Mouse (Mus musculus): ENCODE data around the gene Ogfod1. TPM values are rescaled to one million over a fixed set of nuclear protein-coding genes. Genes with fewer than 3 reads are reported as not detected.

Gene Ogfod1
- polyA plus RNA-seq (2015; fragmentation: Nextera tagmentation; extraction: Ambion mirVana), result 10.6 and 13.7 TPM in 2 replicates

- Histone ChIP-seq H3K4me1 (peaks cover 22% of the 10 kb centered on the region), H3K36me3 (no peaks in the 10 kb centered on the region), H3K4me3 (peak within 1 kb of the TSS; percentile 92), H3K9ac (peak within 1 kb of the TSS; percentile 72), H3K27ac (peak within 1 kb of the TSS; percentile 85), H3K4me2 (peak within 1 kb of the TSS; percentile 72), H3K27me3 (no peaks in the 10 kb centered on the region), H3K9me3 (no peaks in the 10 kb centered on the region)
- peak; percentile 98 for ATAC-seq (ENCODE audit: borderline replicate concordance, extremely low read depth, low FRiP score, low TSS enrichment)
- under 1% methylated on average over 41 of the region's 41 CpGs for WGBS
Measured at GRCm38 (mm10) chr8:94036944-94037524, at the start of gene Ogfod1, which contains the start of gene Nudt21. Ogfod1 (plus strand) TSS chr8:94037198. Nudt21 (minus strand) TSS chr8:94037031.

- peaks cover 43% of the 10 kb centered on the region for H3K36me3 ChIP-seq
Measured at GRCm38 (mm10) chr8:93989739-93990138, 47.3 kb upstream of the Ogfod1 start.

GRCm38 (mm10) chr8:93998961-93999360 is 38.0 kb upstream of the Ogfod1 start:
- H3K9me3 ChIP-seq, result no peaks in the 10 kb centered on the region
- WGBS, result 90% methylated on average over 2 of the region's 2 CpGs
- ATAC-seq (ENCODE audit: borderline replicate concordance, extremely low read depth, low FRiP score, low TSS enrichment), result no peak
- no peaks in the 10 kb centered on the region for H3K4me1 ChIP-seq
- H3K9ac ChIP-seq, result no peak overlapping the region
- H3K27ac ChIP-seq, result no peak overlapping the region
- no peak overlapping the region for H3K4me3 ChIP-seq
- H3K4me2 ChIP-seq, result no peak overlapping the region
- H3K36me3 ChIP-seq, result peaks cover 53% of the 10 kb centered on the region
- no peaks in the 10 kb centered on the region for H3K27me3 ChIP-seq

More at GRCm38 (mm10) chr8:93989739-93990138, 47.3 kb upstream of the Ogfod1 start:
- no peaks in the 10 kb centered on the region; the same call in 1 of the 2 replicates for H3K9me3 ChIP-seq
- H3K4me3 ChIP-seq, result no peak overlapping the region
- no peak overlapping the region for H3K9ac ChIP-seq
- H3K4me2 ChIP-seq, result no peak overlapping the region
- ATAC-seq (ENCODE audit: borderline replicate concordance, extremely low read depth, low FRiP score, low TSS enrichment), result no peak
- 83% methylated on average over 4 of the region's 4 CpGs for WGBS
- no peaks in the 10 kb centered on the region for H3K4me1 ChIP-seq
- H3K27ac ChIP-seq, result no peak overlapping the region
- no peaks in the 10 kb centered on the region for H3K27me3 ChIP-seq

- Histone ChIP-seq H3K4me2 (no peak overlapping the region), H3K9ac (no peak overlapping the region), H3K36me3 (peaks cover 38% of the 10 kb centered on the region), H3K27me3 (no peaks in the 10 kb centered on the region), H3K9me3 (no peaks in the 10 kb centered on the region), H3K4me1 (peaks cover 3% of the 10 kb centered on the region), H3K4me3 (no peak overlapping the region), H3K27ac (no peak overlapping the region)
- no peak for ATAC-seq (ENCODE audit: borderline replicate concordance, extremely low read depth, low FRiP score, low TSS enrichment)
- 84% methylated on average over 9 of the region's 9 CpGs for WGBS
Measured at GRCm38 (mm10) chr8:94004139-94004538, 32.9 kb upstream of the Ogfod1 start.

GRCm38 (mm10) chr8:94009243-94009845 is 27.7 kb upstream of the Ogfod1 start:
- no peak overlapping the region for H3K27ac ChIP-seq
- 54% methylated on average over 15 of the region's 15 CpGs for WGBS
- no peak overlapping the region for H3K9ac ChIP-seq
- ATAC-seq (ENCODE audit: borderline replicate concordance, extremely low read depth, low FRiP score, low TSS enrichment), result no peak
- H3K9me3 ChIP-seq, result no peaks in the 10 kb centered on the region
- H3K4me1 ChIP-seq, result peaks cover 30% of the 10 kb centered on the region
- H3K4me3 ChIP-seq, result no peak overlapping the region
- H3K4me2 ChIP-seq, result peak overlapping the region; percentile 8; the same call in 1 of the 2 replicates
- H3K36me3 ChIP-seq, result 0 out of 2 replicates have a peak, but pooled peaks cover 2% of the 10 kb centered on the region
- no peaks in the 10 kb centered on the region for H3K27me3 ChIP-seq

GRCm38 (mm10) chr8:94010101-94010705 is 26.8 kb upstream of the Ogfod1 start:
- WGBS, result 76% methylated on average over 2 of the region's 2 CpGs
- H3K4me2 ChIP-seq, result no peak overlapping the region
- H3K4me3 ChIP-seq, result no peak overlapping the region
- H3K9ac ChIP-seq, result no peak overlapping the region
- ATAC-seq (ENCODE audit: borderline replicate concordance, extremely low read depth, low FRiP score, low TSS enrichment), result no peak
- peaks cover 30% of the 10 kb centered on the region for H3K4me1 ChIP-seq
- no peaks in the 10 kb centered on the region for H3K9me3 ChIP-seq
- no peak overlapping the region for H3K27ac ChIP-seq
- no peaks in the 10 kb centered on the region for H3K27me3 ChIP-seq
- H3K36me3 ChIP-seq, result no peaks in the 10 kb centered on the region

- Histone ChIP-seq H3K4me3 (peak overlapping the region; percentile 79), H3K27ac (peak overlapping the region; percentile 90), H3K36me3 (no peaks in the 10 kb centered on the region), H3K27me3 (no peaks in the 10 kb centered on the region), H3K4me2 (peak overlapping the region; percentile 96), H3K9me3 (no peaks in the 10 kb centered on the region), H3K4me1 (peaks cover 30% of the 10 kb centered on the region), H3K9ac (peak overlapping the region; percentile 91)
- no peak for ATAC-seq (ENCODE audit: borderline replicate concordance, extremely low read depth, low FRiP score, low TSS enrichment)
- 3% methylated on average over 48 of the region's 48 CpGs for WGBS
Measured at GRCm38 (mm10) chr8:94011076-94012012, 25.7 kb upstream of the Ogfod1 start.

- H3K9ac ChIP-seq, result peak within 1 kb of the TSS; percentile 91
- H3K9me3 ChIP-seq, result no peaks in the 10 kb centered on the region
- no peaks in the 10 kb centered on the region for H3K27me3 ChIP-seq
- ATAC-seq (ENCODE audit: borderline replicate concordance, extremely low read depth, low FRiP score, low TSS enrichment), result peak; percentile 92
- under 1% methylated on average over 110 of the region's 130 CpGs for WGBS
- no peaks in the 10 kb centered on the region for H3K36me3 ChIP-seq
- peak within 1 kb of the TSS; percentile 79 for H3K4me3 ChIP-seq
- peaks cover 30% of the 10 kb centered on the region for H3K4me1 ChIP-seq
- peak within 1 kb of the TSS; percentile 96 for H3K4me2 ChIP-seq
- peak within 1 kb of the TSS; percentile 90 for H3K27ac ChIP-seq
Measured at GRCm38 (mm10) chr8:94012013-94012951, 24.7 kb upstream of the Ogfod1 start, which contains the start of gene Amfr. Amfr (minus strand) TSS chr8:94012842.

- Histone ChIP-seq H3K27ac (peak overlapping the region; percentile 90), H3K4me1 (peaks cover 30% of the 10 kb centered on the region), H3K9me3 (no peaks in the 10 kb centered on the region), H3K9ac (peak overlapping the region; percentile 91), H3K4me2 (peak overlapping the region; percentile 96), H3K36me3 (no peaks in the 10 kb centered on the region), H3K4me3 (peak overlapping the region; percentile 79), H3K27me3 (no peaks in the 10 kb centered on the region)
- ATAC-seq (ENCODE audit: borderline replicate concordance, extremely low read depth, low FRiP score, low TSS enrichment), result no peak
- 16% methylated on average over 7 of the region's 7 CpGs for WGBS
Measured at GRCm38 (mm10) chr8:94013026-94013612, 23.9 kb upstream of the Ogfod1 start.

GRCm38 (mm10) chr8:94023916-94024315 is 13.1 kb upstream of the Ogfod1 start:
- H3K36me3 ChIP-seq, result peaks cover 80% of the 10 kb centered on the region
- H3K27me3 ChIP-seq, result no peaks in the 10 kb centered on the region
- H3K27ac ChIP-seq, result no peak overlapping the region
- no peaks in the 10 kb centered on the region for H3K4me1 ChIP-seq
- WGBS, result 94% methylated on average over 6 of the region's 6 CpGs
- no peak overlapping the region for H3K9ac ChIP-seq
- no peaks in the 10 kb centered on the region for H3K9me3 ChIP-seq
- H3K4me2 ChIP-seq, result no peak overlapping the region
- H3K4me3 ChIP-seq, result no peak overlapping the region
- ATAC-seq (ENCODE audit: borderline replicate concordance, extremely low read depth, low FRiP score, low TSS enrichment), result no peak
